8 mouse cellular contexts compared by ENCODE assay signal in the genomic region with DNA sequence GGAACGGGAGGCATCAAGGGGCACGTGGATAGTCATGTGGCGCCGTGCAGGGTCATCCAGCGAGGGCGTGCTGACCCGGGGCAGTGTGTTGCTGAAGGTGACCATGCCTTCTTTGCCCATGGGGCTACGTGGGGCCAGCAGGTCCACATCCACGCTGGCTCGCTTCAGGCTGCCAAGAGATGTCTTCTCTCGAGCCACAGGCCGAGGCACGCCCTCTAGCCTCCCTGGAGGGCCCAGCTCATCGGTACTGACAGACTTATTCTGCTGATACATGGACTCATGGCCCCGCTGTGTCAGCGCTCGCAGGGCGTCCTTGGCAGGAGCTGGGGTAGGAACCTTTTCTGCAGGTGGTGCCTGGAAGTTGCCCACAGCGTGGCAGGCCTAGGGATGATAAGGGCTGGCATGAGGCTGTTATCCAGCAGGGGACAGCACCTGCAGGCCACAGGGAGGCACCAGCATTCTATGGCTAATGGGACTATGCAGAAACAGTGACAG. TPM values are rescaled to one million over a fixed set of nuclear protein-coding genes. Genes with fewer than 3 reads are reported as not detected.
DNase-seq lines count a peak whose midpoint lies in the region; ATAC-seq lines count a peak whose summit lies in the region.

No protein-coding gene starts in this region.

- H3K36me3 ChIP-seq in hindbrain, embryonic 12.5 days = peaks cover 77% of the 10 kb centered on the region
- H3K36me3 ChIP-seq in hindbrain, embryonic 16.5 days (ENCODE audit: control insufficient read depth, insufficient read depth, low read length) = peaks cover 39% of the 10 kb centered on the region
- peaks cover 29% of the 10 kb centered on the region for H3K36me3 ChIP-seq in forebrain, embryonic 11.5 days (ENCODE audit: control insufficient read depth, insufficient read depth, low read length)

- H3K4me1 ChIP-seq in hindbrain, embryonic 12.5 days = peaks cover 27% of the 10 kb centered on the region
- peaks cover 11% of the 10 kb centered on the region for H3K4me1 ChIP-seq in hindbrain, embryonic 16.5 days (ENCODE audit: control insufficient read depth, insufficient read depth, low read depth, low read length)
- no peaks in the 10 kb centered on the region for H3K4me1 ChIP-seq in forebrain, embryonic 11.5 days (replicated peaks; ENCODE audit: control insufficient read depth, insufficient read depth, low read length)

- no peak overlapping the region; the same call in 1 of the 2 replicates for H3K9ac ChIP-seq in hindbrain, embryonic 12.5 days
- H3K9ac ChIP-seq in hindbrain, embryonic 16.5 days (ENCODE audit: low read depth, low read length) = no peak overlapping the region
- H3K9ac ChIP-seq in forebrain, embryonic 11.5 days (ENCODE audit: low read length) = no peak overlapping the region

- no peak overlapping the region for H3K4me3 ChIP-seq in hindbrain, embryonic 12.5 days
- H3K4me3 ChIP-seq in hindbrain, embryonic 16.5 days (ENCODE audit: low read length) = no peak overlapping the region
- no peak overlapping the region for H3K4me3 ChIP-seq in forebrain, embryonic 11.5 days (ENCODE audit: low read depth, low read length)

- H3K27ac ChIP-seq in hindbrain, embryonic 12.5 days = peak overlapping the region; percentile 57
- no peak overlapping the region for H3K27ac ChIP-seq in hindbrain, embryonic 16.5 days (ENCODE audit: low read depth, low read length)
- H3K27ac ChIP-seq in forebrain, embryonic 11.5 days (ENCODE audit: low read depth, low read length) = no peak overlapping the region

- WGBS in hindbrain, embryonic 12.5 days = 71% methylated on average over 19 of the region's 19 CpGs
- 60% methylated on average over 19 of the region's 19 CpGs for WGBS in hindbrain, embryonic 16.5 days
- 85% methylated on average over 19 of the region's 19 CpGs for WGBS in forebrain, embryonic 11.5 days

- no peaks in the 10 kb centered on the region for H3K9me3 ChIP-seq in hindbrain, embryonic 12.5 days (replicated peaks)
- no peaks in the 10 kb centered on the region for H3K9me3 ChIP-seq in hindbrain, embryonic 16.5 days (ENCODE audit: control insufficient read depth, low read length)
- H3K9me3 ChIP-seq in forebrain, embryonic 11.5 days (ENCODE audit: control insufficient read depth, low read length) = no peaks in the 10 kb centered on the region

- no peak overlapping the region for H3K4me2 ChIP-seq in hindbrain, embryonic 12.5 days (replicated peaks)
- H3K4me2 ChIP-seq in hindbrain, embryonic 16.5 days (ENCODE audit: low read length) = no peak overlapping the region
- H3K4me2 ChIP-seq in forebrain, embryonic 11.5 days (ENCODE audit: low read depth, low read length, severe bottlenecking) = no peak overlapping the region

- peak; percentile 58 for DNase-seq in adrenal gland, adult 8-10 months
- DNase-seq in forebrain, embryonic 11.5 days (ENCODE audit: low spot score) = no peak
- DNase-seq in kidney, postnatal 36 days = peak; percentile 70 to 75
- no peak for DNase-seq in urinary bladder, postnatal 4 days (ENCODE audit: low spot score in 2 of 2)
- no peak for DNase-seq in frontal cortex, postnatal 10 days (ENCODE audit: low spot score in 2 of 2)
- DNase-seq in natural killer cell, adult 2 months (ENCODE audit: low spot score in 2 of 2) = no peak

- no peak for ATAC-seq in hindbrain, embryonic 12.5 days (ENCODE audit: low FRiP score)
- ATAC-seq in hindbrain, embryonic 16.5 days = no peak; the same call in 1 of the 2 replicates
- ATAC-seq in forebrain, embryonic 11.5 days (replicated peaks; ENCODE audit: low FRiP score) = 0 out of 2 replicates have a peak, but pooled peaks have one; percentile 10

- H3K27me3 ChIP-seq in hindbrain, embryonic 12.5 days = no peaks in the 10 kb centered on the region
- no peaks in the 10 kb centered on the region for H3K27me3 ChIP-seq in hindbrain, embryonic 16.5 days (replicated peaks; ENCODE audit: control insufficient read depth, insufficient read depth, low read length)
- no peaks in the 10 kb centered on the region for H3K27me3 ChIP-seq in forebrain, embryonic 11.5 days (ENCODE audit: control insufficient read depth, insufficient read depth, low read length)

RNA-seq across cellular contexts. Expression of a gene that starts 8.4 kb away (rescaled TPM):
- polyA plus RNA-seq in hindbrain, embryonic 12.5 days (2016; fragmentation: Nextera tagmentation; extraction: Ambion mirVana) = 11.8 and 14.1 TPM in 2 replicates
- 10.4 and 11.2 TPM in 2 replicates for polyA plus RNA-seq in hindbrain, embryonic 16.5 days (2015; fragmentation: Nextera tagmentation; extraction: Ambion mirVana)
- total RNA-seq in adrenal gland, adult 8-10 months (2022) = under 1 TPM in 1 of 4 experiments, not detected in 3; 0.35 TPM
- 13.0 and 13.3 TPM in 2 replicates for polyA plus RNA-seq in forebrain, embryonic 11.5 days (2014; fragmentation: Nextera tagmentation; extraction: Ambion mirVana)

RNA-seq across cellular contexts. Expression of a gene that starts 8.6 kb away (rescaled TPM):
- 289 and 290 TPM in 2 replicates for polyA plus RNA-seq in hindbrain, embryonic 12.5 days (2016; fragmentation: Nextera tagmentation; extraction: Ambion mirVana)
- polyA plus RNA-seq in hindbrain, embryonic 16.5 days (2015; fragmentation: Nextera tagmentation; extraction: Ambion mirVana) = 387 and 426 TPM in 2 replicates
- 1 to 10 TPM; 1.7 to 4.3 (median 3.0) TPM for total RNA-seq in adrenal gland, adult 8-10 months (2022)
- polyA plus RNA-seq in forebrain, embryonic 11.5 days (2014; fragmentation: Nextera tagmentation; extraction: Ambion mirVana) = 131 and 146 TPM in 2 replicates

RNA-seq across cellular contexts. Expression of a gene that starts 11.6 kb away (rescaled TPM):
- polyA plus RNA-seq in hindbrain, embryonic 12.5 days (2016; fragmentation: Nextera tagmentation; extraction: Ambion mirVana) = 201 and 211 TPM in 2 replicates
- polyA plus RNA-seq in hindbrain, embryonic 16.5 days (2015; fragmentation: Nextera tagmentation; extraction: Ambion mirVana) = 61.2 and 79.2 TPM in 2 replicates
- total RNA-seq in adrenal gland, adult 8-10 months (2022) = 100 to 1,000 TPM; 249 to 275 (median 255) TPM
- polyA plus RNA-seq in forebrain, embryonic 11.5 days (2014; fragmentation: Nextera tagmentation; extraction: Ambion mirVana) = 261 and 295 TPM in 2 replicates

RNA-seq across cellular contexts. Expression of a gene that starts 20.2 kb away (rescaled TPM):
- 0.56 TPM in 1 of 2 replicates, not detected in the other for polyA plus RNA-seq in hindbrain, embryonic 12.5 days (2016; fragmentation: Nextera tagmentation; extraction: Ambion mirVana)
- polyA plus RNA-seq in hindbrain, embryonic 16.5 days (2015; fragmentation: Nextera tagmentation; extraction: Ambion mirVana) = 0.26 and 0.32 TPM in 2 replicates
- total RNA-seq in adrenal gland, adult 8-10 months (2022) = not detected
- not detected in 2 replicates for polyA plus RNA-seq in forebrain, embryonic 11.5 days (2014; fragmentation: Nextera tagmentation; extraction: Ambion mirVana)

RNA-seq across cellular contexts. Expression of a gene that starts 24.8 kb away (rescaled TPM):
- polyA plus RNA-seq in hindbrain, embryonic 12.5 days (2016; fragmentation: Nextera tagmentation; extraction: Ambion mirVana) = not detected in 2 replicates
- polyA plus RNA-seq in hindbrain, embryonic 16.5 days (2015; fragmentation: Nextera tagmentation; extraction: Ambion mirVana) = not detected in 2 replicates
- 1,000 to 10,000 TPM in 2 of 4 experiments, 100 to 1,000 TPM in 2; 123 to 1,857 (median 821) TPM for total RNA-seq in adrenal gland, adult 8-10 months (2022)
- not detected in 2 replicates for polyA plus RNA-seq in forebrain, embryonic 11.5 days (2014; fragmentation: Nextera tagmentation; extraction: Ambion mirVana)

Comparison
In these comparisons a context has a peak if more than half of its experiments do, and no peak if none do; other contexts are left out.
1. DNase-seq: peak in adrenal gland, adult 8-10 months (single experiment) and kidney, postnatal 36 days (2 of 2); none in forebrain, embryonic 11.5 days (single experiment), urinary bladder, postnatal 4 days (0 of 2), frontal cortex, postnatal 10 days (0 of 2) and natural killer cell, adult 2 months (0 of 2).